Mouse (Mus musculus): ENCODE measurements around the gene Tgif1.

The Tgif1 gene

DNA sequence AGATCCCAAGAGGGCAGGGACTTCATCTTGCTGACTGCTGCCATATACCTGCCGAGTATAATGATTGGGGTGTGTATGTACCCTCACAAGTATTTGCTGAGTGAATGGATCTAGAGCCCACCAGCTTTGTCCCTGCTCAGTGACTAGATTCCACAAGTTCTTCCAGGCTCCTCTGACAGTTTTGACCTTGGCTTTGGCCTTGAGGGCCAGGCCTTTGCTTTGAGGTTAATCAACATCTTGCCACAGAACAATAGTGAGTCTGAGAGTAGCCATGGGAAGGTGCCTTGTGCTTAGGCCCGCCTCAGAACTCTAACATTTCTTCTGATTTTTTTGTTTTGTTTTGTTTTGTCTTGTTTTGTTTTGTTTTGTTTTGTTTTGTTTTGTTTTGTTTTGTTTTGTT lies 46.7 kb downstream of the Tgif1 start:
- DNase-seq (ENCODE audit: low spot score), result peak; percentile 45

DNA sequence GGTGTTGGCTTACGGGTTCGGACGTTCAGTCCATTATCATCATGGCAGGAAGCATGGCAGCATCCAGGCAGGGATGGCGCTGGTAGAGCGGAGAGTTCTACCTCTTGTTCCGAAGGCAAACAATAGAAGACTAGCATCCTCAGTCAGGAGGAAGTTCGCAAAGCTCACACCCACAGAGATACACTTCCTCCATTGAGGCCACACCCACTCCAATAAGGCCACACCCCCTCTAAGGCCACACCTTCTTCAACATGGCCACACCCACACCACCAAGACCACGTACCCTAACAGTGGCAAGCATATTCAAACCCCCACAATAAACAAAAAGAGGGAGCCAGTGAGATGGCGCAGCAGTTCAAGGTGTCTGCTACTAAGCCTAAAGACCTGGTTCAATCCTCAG lies 47.5 kb downstream of the Tgif1 start:
- DNase-seq (ENCODE audit: low spot score), result no peak

DNA sequence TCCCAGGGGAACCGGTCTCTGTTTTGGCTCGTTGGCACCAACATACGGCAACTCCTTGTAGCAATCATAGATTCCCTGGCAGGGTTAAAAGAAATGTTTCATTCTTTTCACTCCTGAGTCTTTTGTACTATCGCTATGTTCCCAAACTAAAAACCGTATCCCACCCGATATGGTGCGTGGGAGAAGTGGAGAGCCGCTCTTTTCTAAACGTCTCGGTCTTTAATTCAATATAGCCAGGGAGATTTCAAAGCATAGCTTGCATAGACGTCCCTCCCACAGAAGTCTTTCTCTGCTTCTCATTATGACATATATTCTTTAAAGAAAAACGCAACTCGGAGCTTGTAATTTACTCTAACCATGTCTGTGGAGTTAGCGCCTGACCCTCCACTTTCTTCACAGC lies 51.3 kb downstream of the Tgif1 start:
- no peak for DNase-seq (ENCODE audit: low spot score)

DNA sequence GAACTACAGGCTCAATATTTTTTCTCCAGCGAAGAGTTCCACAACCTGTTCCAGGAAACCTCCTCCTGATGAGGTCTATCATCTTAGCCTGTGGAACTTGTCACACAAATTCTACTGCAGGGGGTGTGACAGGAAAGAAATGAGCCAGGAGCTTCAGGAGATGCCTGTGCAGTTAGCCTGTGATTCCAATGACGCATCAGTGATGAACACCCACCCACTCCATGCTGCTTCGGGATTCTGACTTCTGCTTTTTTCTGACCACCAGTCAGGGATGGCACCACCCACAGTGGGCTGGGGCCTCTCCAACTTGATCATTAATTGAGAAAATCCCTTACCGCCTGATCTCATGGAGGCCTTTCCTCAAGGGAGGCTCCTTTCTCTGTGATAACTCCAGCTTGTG lies 54.1 kb downstream of the Tgif1 start:
- no peak for DNase-seq (ENCODE audit: low spot score)

DNA sequence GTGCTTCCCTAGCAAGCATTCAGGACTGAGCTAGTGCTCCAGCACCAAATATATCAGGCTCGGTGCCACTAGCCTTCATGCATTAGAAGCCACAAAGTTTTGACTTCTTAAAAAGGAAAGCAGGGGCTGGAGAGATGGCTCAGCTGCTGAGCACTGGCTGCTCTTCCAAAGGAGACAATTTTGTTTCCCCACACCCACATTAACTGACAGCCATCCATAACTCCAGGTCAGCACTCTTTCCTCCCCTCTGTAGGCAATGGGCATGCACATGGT lies 55.6 kb downstream of the Tgif1 start:
- DNase-seq (ENCODE audit: low spot score), result no peak

DNA sequence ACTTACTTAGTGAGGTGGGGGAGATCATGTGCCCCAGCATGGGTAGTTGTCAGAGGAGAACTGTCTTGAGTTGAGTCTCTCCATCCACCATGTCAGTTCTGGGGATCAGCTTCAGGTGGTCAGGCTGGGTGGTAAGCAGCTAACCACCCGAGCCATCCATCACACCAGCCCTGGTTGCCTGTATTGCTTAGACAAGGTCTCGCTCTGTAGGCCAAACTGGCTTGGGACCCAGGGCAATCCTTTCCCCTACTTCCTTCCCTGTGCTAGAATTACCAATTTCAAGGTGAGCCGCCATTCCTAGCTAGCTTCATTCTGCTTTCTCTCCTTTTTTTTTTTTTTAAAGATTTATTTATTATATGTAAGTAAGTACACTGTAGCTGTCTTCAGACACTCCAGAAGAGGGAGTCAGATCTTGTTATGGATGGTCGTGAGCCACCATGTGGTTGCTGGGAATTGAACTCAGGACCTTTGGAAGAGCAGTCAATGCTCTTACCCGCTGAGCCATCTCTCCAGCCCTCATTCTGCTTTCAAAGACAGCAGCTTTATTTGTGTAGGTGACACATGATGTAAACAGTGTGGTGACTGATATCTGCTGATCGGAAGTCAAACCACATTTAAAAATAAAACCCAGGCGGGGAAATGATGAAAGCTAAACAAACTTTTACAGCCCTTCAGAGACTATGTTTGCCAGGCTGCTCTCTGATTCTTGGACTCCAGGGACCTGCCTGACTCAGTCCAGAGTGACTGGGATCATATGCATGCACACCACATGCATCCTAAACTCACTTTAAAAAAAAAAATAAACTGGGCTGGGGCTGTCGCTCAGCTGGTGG lies 56.2 kb downstream of the Tgif1 start:
- DNase-seq (ENCODE audit: low spot score), result no peak

DNA sequence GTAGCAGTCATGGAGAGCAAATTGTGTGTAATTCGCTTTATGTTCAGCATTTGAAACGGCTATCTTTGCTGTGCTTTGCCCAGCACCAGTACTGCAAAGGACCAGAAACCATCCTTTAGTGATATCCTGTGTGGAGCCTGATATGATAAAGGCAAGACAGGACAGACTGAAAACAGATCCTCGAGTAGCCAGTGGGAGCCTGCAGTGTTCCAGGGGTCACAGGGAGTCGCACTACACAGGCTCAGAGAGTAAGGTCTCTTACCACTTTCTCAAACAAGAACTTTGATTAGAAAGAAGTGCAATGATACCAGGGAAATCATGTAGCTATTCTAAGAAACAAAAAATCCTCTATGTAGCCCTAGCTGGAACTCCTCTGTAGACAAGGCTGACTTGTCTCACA lies 58.1 kb downstream of the Tgif1 start:
- no peak for DNase-seq (ENCODE audit: low spot score)

DNA sequence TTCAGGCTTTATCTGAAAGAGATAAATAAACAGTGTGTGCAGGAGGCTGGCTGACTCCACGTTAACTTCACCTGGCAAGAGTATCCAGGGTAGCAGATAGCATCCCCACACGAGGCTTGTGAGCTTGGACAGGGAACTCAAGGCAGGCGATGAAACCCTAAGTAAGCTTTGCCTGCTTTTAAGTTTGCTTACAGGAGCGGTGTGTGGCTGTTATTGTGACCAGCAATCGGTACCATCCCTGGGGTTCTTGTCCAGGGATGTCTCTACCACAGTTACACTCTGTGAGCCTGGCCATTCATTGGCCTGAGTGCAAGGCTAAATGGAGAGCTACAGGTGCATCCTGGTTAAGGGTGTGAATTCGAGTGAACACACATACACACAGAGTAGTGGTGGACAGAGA lies 58.6 kb downstream of the Tgif1 start:
- DNase-seq (ENCODE audit: low spot score), result no peak

DNA sequence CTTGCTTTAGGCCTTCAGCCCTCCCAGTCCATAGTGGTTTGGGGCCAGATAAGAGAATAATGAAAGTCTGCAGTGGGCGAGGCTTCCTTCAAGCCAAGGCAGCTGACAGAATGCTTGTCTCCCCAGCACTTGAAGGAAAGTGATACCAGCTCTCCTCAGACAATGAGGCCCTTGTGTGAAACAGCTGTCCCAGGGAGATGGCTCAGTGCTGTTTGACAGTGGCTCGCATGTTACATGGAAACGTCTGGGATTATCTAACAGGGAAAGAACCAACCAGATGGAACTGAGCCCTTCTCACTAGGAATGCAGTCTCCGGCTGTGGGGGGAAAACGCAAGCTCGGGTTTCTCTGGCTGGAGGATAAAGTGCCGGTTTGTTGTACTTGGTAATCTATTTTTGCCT lies 59.1 kb downstream of the Tgif1 start:
- no peak for DNase-seq (ENCODE audit: low spot score)
